Mouse (Mus musculus): ENCODE measurements at regions not wholly inside any gene's neighbourhood (a gene's known extent, or its start where the extent isn't known, plus 50 kb on each side); places are given as distances from the start of the nearest gene placed in this dataset.

- no peak for DNase-seq (ENCODE audit: low spot score)
Measured at GRCm38 (mm10) chr4:12770131-12770780, 598.4 kb upstream of the Fam92a start.

- no peak for DNase-seq (ENCODE audit: low spot score)
Measured at GRCm38 (mm10) chr4:12769092-12769491, 597.3 kb upstream of the Fam92a start.

DNA sequence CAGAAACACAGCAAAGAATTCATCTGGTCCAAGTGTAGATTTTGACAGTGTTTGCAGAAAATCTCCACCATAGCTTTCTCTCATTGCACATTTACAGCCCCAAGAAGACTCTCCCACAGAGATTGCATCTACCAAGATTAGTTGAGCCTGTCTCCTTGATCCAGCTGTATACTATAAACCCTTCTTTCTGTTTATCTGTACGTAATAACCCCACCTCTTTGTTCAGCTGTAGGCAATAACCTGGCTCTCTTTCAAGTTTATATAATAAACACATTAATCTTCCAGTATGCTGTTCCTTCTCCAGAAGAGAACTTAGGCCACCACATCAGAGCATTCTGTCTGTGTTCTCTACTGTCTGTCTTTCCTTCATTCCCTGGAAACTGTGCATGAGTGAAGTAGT is 594.9 kb upstream of the Fam92a start:
- DNase-seq (ENCODE audit: low spot score): no peak

- no peak for DNase-seq (ENCODE audit: low spot score)
Measured at GRCm38 (mm10) chr4:12750817-12751216, 579.0 kb upstream of the Fam92a start.

- DNase-seq (ENCODE audit: low spot score): no peak
Measured at GRCm38 (mm10) chr4:12749874-12750273, 578.1 kb upstream of the Fam92a start.

DNA sequence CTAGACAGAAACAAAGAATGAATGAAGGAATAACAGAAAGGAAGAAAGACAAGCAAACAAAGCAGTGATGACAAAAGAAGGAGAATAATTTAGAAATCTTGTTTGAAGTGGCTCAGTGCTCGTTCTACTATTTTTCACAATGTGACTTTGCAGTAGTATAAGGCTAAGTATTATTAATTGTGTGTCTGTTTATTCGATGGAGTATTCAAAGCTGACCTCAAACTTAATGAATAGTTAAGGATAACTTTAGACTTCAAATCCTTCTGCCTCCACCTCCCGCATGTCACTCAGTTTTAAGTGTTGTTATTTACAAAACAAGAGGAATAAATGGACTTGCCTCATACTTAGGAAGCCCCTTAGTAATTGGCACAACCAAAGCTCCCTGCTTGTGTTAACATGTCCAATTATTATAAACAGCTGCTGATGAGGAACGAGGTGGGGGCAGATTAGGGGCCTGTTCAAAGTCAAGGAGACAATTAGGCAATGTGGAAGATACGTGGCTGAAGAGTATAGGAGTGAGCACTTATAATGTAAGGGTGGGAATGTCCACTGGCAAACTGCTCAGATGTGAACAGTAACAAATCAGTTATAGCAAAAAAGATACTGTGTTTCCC is 572.0 kb upstream of the Fam92a start:
- no peak for DNase-seq (ENCODE audit: low spot score)

GRCm38 (mm10) chr4:12736411-12736810 is 564.6 kb upstream of the Fam92a start:
- no peak for DNase-seq (ENCODE audit: low spot score)

GRCm38 (mm10) chr4:12700189-12700588 is 528.4 kb upstream of the Fam92a start:
- DNase-seq (ENCODE audit: low spot score): no peak

GRCm38 (mm10) chr4:12677814-12678213 is 506.0 kb upstream of the Fam92a start:
- no peak for DNase-seq (ENCODE audit: low spot score)

- no peak for DNase-seq (ENCODE audit: low spot score)
Measured at GRCm38 (mm10) chr4:12671399-12671798, 499.6 kb upstream of the Fam92a start.

- DNase-seq (ENCODE audit: low spot score): no peak
Measured at GRCm38 (mm10) chr4:12663176-12663575, 491.4 kb upstream of the Fam92a start.

- no peak for DNase-seq (ENCODE audit: low spot score)
Measured at GRCm38 (mm10) chr4:12662683-12663082, 490.9 kb upstream of the Fam92a start.

DNA sequence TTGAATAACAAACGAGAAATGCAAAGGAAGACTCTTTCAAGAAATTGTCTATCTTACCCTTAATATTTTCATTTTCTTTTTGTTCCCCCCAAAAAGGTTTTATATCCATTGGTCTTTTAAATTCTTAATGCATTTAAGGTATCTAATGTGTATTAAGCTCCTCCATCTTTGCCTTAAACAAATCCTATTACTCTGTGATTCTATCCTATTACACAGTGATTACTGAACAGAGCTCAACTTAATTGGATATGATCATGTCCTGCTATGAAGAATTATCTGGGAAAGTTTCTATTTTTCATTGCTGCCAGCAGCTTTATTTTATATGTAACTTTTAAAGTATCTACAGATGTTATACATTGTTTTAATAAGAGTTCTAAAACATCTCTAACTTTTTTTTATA is 487.3 kb upstream of the Fam92a start:
- no peak for DNase-seq (ENCODE audit: low spot score)

- no peak for DNase-seq (ENCODE audit: low spot score)
Measured at GRCm38 (mm10) chr4:12658594-12658993, 486.8 kb upstream of the Fam92a start.

- DNase-seq (ENCODE audit: low spot score): no peak
Measured at GRCm38 (mm10) chr4:12657820-12658219, 486.0 kb upstream of the Fam92a start.

DNA sequence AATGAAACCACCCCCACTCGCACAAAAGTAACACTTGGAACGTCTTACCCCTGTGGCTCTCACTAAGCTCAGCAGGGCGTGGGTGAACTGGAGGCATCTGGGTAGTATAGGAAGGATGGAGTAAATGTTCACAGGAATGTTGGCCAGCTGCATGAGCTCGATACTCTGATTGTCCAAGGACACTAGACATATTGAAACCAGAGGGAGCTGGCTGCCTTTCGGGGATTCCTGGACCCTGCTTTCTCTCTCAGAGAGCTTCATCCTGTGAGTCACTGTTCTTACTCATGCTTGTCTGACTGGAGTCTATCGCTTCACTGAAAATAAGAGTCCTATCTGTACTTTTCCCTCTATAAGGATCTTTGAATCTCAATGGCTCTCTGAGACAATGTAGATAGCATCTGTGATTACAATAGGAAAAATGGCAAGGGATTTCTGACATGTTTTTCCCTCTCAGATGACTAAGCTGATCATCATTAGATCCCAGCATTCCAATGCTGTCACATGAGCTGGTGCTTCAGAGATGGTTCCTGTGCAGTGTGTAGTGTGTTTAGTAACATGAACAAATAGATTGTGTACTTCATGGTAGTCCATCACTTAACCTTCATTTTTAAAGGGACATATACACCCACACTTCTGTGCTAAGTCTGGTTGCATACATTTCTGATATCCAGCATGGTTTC is 485.2 kb upstream of the Fam92a start:
- no peak for DNase-seq (ENCODE audit: low spot score)

GRCm38 (mm10) chr4:12655457-12656228 is 483.8 kb upstream of the Fam92a start:
- no peak for DNase-seq (ENCODE audit: low spot score)

DNA sequence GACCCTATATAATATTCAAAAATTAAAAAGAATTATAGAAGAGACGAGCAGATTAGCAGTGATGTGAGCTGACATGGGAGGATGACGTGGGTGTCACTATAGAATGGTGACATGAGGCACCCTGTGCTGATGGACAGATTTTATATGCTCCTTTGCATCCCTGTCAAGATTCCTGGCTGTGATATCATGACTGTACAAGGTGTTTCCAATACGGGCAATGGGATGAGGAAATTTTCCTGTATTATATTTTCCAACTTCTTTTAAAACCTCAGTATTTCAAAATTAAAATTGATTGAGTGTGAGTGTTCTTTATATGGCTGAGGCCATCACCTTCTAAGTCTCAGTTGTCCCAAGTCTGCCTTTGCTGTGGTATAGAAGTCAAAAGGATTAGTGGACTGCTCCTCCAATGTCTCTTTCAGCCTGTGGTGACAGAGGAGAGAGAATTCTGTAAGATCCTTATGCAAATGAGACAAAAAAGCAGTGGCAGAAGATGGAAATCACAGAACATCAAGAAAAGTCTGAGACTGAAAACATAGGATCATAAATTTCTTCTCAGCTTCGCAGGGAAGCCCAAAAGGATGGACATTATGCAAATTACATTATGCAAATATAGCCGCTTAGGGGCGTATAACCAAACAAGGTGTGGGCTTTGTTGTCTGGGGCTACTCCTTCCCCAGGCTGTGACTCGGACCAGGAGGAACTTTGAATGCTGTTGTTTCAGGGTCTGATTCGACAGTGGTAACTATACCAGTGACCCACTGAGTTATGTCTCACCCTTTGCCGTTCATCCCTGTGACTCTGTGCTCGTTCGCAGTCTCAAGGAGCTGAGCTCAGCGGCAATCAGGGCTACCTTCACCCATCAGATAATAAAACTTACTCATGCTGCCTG is 483.0 kb upstream of the Fam92a start:
- no peak for DNase-seq (ENCODE audit: low spot score)

DNA sequence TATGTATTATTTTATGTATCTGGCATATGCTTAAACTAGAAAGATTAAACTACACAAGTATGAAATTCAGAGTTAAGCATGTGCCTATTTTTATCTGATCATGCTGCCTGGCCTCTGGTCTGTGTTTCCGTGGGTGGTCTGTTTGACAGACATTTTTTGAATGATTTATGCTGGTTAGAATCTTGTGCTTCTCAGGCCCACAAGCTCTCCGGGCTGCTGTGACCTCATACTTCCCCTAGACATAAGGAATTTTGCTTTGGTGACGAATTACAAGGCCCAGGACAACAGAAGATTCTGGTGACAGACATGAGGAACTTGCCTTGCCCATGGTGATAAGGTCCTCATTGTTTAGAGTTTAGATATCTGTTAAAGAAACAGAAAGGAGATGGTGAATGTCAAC is 475.9 kb upstream of the Fam92a start:
- DNase-seq (ENCODE audit: low spot score): no peak

- no peak for DNase-seq (ENCODE audit: low spot score)
Measured at GRCm38 (mm10) chr4:12642525-12642928, 470.7 kb upstream of the Fam92a start.

DNA sequence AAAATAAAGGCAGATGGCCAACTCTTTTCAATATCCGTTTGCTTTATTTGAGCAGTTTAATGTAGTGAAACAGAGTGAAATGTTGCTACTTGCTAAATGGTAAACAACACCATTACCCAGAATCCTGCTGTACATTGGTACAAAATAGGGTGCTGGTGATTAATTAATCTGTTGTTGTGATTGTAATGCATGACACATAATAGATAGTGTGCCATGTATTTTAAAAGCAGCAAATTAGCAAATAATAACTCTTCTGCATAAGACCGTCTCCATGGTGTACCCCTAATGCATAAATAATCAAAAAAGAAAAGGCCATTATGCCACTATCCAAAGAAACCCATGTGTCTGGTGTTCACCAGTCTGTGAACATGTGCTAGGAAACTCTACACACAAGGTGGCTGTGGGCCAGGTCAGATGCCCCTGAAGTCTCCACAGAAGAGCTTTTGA is 457.6 kb upstream of the Fam92a start:
- no peak for DNase-seq (ENCODE audit: low spot score)
